Mouse (Mus musculus) liver, embryonic 12.5 days (tissue): ENCODE data around the gene Arid3a. TPM values are rescaled to one million over a fixed set of nuclear protein-coding genes. Genes with fewer than 3 reads are reported as not detected.
"Not testable (repeated sequence)": the region's sequence is repeated elsewhere in the genome, so short reads cannot be mapped to it uniquely, and the experiment has no call there.

Experiments used
- ATAC-seq: fragments of 200-750 bp; cut with Nextera tagmentation; 2 replicates; pipeline ENCODE4 v1.8.0; 2017; ENCODE audit warnings: moderate number of reproducible peaks, mild to moderate bottlenecking, moderate library complexity
- H3K27ac ChIP-seq: fragments of 300-500 bp; sonication (generic); 2 replicates; pipeline ENCODE4 v1.5.1; 2016; ENCODE audit warnings: mild to moderate bottlenecking
- H3K27me3 ChIP-seq: fragments of 300-500 bp; sonication (generic); replicated peaks from 2 replicates; pipeline ENCODE4 v1.6.1; 2016; ENCODE audit warnings: mild to moderate bottlenecking, moderate library complexity
- H3K36me3 ChIP-seq: fragments of 300-500 bp; sonication (generic); 2 replicates; pipeline ENCODE4 v1.6.1; 2016; ENCODE audit warnings: mild to moderate bottlenecking, moderate library complexity
- H3K4me1 ChIP-seq: fragments of 300-500 bp; sonication (generic); 2 replicates; pipeline ENCODE4 v1.6.1; 2016
- H3K4me2 ChIP-seq: fragments of 300-500 bp; sonication (generic); 2 replicates; pipeline ENCODE4 v1.6.1; 2016; ENCODE audit warnings: mild to moderate bottlenecking, moderate library complexity
- H3K4me3 ChIP-seq: fragments of 300-500 bp; sonication (generic); 2 replicates; pipeline ENCODE4 v1.5.1; 2016; ENCODE audit warnings: mild to moderate bottlenecking, moderate library complexity
- H3K9ac ChIP-seq: fragments of 300-500 bp; sonication (generic); 2 replicates; pipeline ENCODE4 v1.6.1; 2016; ENCODE audit warnings: mild to moderate bottlenecking, moderate library complexity
- H3K9me3 ChIP-seq: fragments of 300-500 bp; sonication (generic); replicated peaks from 2 replicates; pipeline ENCODE4 v1.6.1; 2016; ENCODE audit warnings: mild to moderate bottlenecking, moderate library complexity
- WGBS: fragments of 180-500 bp; shearing (Covaris S2); methylation state at CpG from one replicate; pipeline ENCODE4 v1.1.7; 2016; ENCODE audit not compliant: insufficient replicate concordance; 5-methylcytosine and 5-hydroxymethylcytosine counted together
- polyA plus RNA-seq: library from polyadenylated mRNA; unstranded; fragments of >200 nt; fragmentation: Nextera tagmentation; extraction: Ambion mirVana; gene quantifications from 2 replicates; pipeline ENCODE4 v1.2.1, GENCODE M21; 2016

Arid3a gene
- polyA plus RNA-seq, 1 experiment from 2014 or later = 6.4 TPM

DNA sequence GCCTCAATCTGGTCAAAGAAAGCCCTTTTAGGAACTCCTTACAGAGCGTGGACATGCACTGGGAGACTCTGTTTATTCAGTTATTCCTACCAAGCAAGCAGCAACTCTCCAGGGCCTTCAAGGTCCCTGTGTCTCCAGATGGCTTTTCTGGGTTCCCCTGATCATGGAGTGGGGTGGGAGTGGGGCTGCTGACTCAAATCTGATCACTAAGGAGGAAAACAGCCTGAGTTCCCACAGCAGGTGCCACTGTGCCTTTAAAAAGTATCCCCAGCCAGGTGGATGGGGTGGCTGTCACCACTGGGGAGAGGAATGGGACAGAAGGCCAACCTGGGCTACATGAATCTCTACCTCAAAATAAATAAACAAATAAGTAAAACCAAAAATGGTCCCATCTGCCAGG lies 16.1 kb downstream of the Arid3a start:
- H3K9ac ChIP-seq = 0 out of 2 replicates have a peak overlapping the region, but pooled peaks have one; percentile 47
- no peak overlapping the region for H3K4me3 ChIP-seq
- peak overlapping the region; percentile 91; the same call in 1 of the 2 replicates for H3K27ac ChIP-seq
- peak overlapping the region; percentile 35; the same call in 1 of the 2 replicates for H3K4me2 ChIP-seq
- peaks cover 89% of the 10 kb centered on the region for H3K4me1 ChIP-seq
- no peak for ATAC-seq
- H3K27me3 ChIP-seq = no peaks in the 10 kb centered on the region
- 67% methylated on average over 1 of the region's 1 CpGs for WGBS
- no peaks in the 10 kb centered on the region for H3K9me3 ChIP-seq
- H3K36me3 ChIP-seq = peaks cover 40% of the 10 kb centered on the region

DNA sequence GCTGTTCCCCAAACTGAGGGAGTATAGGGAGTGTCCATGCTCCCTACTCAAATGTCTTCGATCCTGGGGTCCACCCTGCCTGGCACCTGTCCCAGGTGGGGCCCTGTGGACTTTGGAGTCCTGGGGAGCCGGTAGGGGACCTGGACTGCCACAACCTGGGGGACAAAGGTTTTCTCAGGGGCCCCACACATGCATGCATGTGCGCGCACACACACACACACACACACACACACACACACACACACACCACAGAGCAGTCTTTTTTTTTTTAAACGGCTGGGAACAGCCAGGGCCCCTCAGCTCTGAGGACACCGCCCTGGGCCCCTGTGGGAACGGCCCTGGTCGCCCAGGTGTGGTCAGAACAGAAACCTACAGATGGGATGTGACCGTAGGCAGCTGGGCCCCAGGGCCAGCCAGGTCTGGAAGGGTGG lies 16.6 kb downstream of the Arid3a start:
- 48% methylated on average over 9 of the region's 9 CpGs for WGBS
- peaks cover 88% of the 10 kb centered on the region for H3K4me1 ChIP-seq
- H3K4me3 ChIP-seq = no peak overlapping the region
- peak overlapping the region; percentile 47; the same call in 1 of the 2 replicates for H3K9ac ChIP-seq
- no peak for ATAC-seq
- peak overlapping the region; percentile 91 for H3K27ac ChIP-seq
- H3K4me2 ChIP-seq = peak overlapping the region; percentile 35
- no peaks in the 10 kb centered on the region for H3K9me3 ChIP-seq
- no peaks in the 10 kb centered on the region for H3K27me3 ChIP-seq
- peaks cover 39% of the 10 kb centered on the region for H3K36me3 ChIP-seq

DNA sequence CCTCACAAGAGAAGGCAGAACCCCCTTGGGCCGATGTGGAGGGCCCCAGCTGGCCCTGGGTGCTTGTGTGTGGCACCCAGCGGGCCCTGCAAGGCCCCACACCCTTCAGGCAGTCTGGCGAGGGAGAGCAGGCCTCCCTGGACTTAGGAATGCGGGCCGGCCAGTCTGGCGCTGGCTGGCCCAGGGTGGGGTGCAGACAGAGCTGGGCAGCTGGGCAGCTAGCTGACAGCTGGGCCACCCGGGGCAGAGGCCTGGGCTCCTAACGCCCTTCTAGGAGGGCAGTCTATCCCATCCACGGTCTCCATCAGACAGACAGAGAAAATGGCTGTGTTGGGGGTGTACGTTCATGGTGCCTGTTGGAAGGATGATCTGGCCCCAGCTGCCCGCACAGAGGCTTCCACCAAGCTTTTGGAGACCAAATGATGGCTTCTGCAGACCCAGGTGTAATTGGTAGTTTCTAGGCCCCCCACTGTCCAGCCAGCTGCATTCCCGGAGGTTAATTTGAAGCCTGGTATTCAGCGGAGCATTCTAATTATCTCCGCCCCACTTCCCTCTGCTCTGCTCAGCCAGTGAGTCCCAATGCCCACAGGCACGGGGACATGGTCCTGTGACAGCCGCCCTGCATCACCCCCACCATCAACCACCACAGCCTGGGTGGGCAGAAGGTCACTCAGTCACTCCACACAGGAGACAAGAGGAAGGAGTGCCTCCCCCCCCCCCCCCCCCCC lies 18.8 kb downstream of the Arid3a start:
- H3K36me3 ChIP-seq = peaks cover 54% of the 10 kb centered on the region
- peak; percentile 9; the same call in 1 of the 2 replicates for ATAC-seq
- peak overlapping the region; percentile 13; the same call in 1 of the 2 replicates for H3K4me3 ChIP-seq
- peaks cover 82% of the 10 kb centered on the region for H3K4me1 ChIP-seq
- H3K9me3 ChIP-seq = no peaks in the 10 kb centered on the region
- no peaks in the 10 kb centered on the region for H3K27me3 ChIP-seq
- WGBS = 47% methylated on average over 16 of the region's 16 CpGs
- peak overlapping the region; percentile 62 for H3K9ac ChIP-seq
- H3K27ac ChIP-seq = peak overlapping the region; percentile 91
- peak overlapping the region; percentile 67 for H3K4me2 ChIP-seq

DNA sequence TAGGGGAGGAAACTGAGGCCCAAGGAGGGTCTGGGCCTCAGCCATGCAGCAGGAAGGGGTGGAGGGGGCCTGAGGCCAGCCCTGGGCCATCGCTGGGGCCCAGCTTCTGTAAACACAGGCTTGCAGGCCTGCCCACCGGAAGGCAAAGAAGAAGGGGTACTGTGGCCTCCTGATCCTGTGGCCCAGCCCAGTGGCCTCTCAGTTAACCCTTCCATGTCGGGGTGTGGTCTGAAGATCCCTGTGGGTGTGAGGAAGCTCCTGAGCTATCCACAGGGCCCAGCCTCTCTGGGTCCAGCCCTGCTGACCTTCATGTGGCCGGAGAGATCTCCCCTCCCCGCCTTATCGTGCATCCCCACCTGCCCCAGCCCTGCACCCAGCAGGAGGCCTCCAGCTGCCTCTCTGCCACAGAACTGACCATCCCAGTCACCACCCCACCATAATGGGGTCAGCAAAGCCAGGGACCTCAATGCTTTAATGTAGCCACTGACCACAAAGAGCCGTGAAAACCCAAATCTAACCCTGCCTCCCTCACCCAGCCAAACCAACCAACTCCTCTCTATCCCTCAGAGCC lies 20.0 kb downstream of the Arid3a start:
- peak overlapping the region; percentile 62 for H3K9ac ChIP-seq
- H3K4me1 ChIP-seq = peaks cover 72% of the 10 kb centered on the region

DNA sequence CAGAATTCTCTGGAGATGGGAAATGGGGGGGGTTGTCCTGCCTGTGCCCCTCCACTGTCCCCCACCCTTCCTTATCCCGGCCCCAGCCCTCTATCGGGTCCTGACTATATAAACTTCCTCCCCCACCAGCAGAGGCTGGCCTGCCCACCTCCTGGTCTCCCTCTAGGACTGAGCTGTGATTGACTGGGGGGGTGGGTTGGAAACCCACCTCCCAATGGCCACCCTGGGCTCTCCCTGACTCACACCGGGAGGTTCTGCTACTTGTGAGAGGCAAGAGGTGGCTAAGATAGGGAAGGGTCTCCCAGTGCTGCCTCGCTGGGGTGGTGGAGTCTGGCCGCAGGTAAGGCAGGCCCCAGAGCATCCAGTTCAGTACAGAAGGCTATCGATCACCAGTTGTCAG lies 20.7 kb downstream of the Arid3a start:
- Histone ChIP-seq H3K4me2 (peak overlapping the region; percentile 67), H3K9ac (no peak overlapping the region), H3K27me3 (no peaks in the 10 kb centered on the region), H3K4me1 (peaks cover 67% of the 10 kb centered on the region), H3K36me3 (peaks cover 50% of the 10 kb centered on the region), H3K9me3 (no peaks in the 10 kb centered on the region), H3K4me3 (no peak overlapping the region), H3K27ac (peak overlapping the region; percentile 91)
- no peak for ATAC-seq
- WGBS = 58% methylated on average over 6 of the region's 6 CpGs

More for the DNA sequence above, 20.0 kb downstream of the Arid3a start:
- peak overlapping the region; percentile 91 for H3K27ac ChIP-seq
- 6% methylated on average over 7 of the region's 7 CpGs for WGBS
- no peaks in the 10 kb centered on the region for H3K27me3 ChIP-seq
- ATAC-seq = peak; percentile 78
- peaks cover 54% of the 10 kb centered on the region for H3K36me3 ChIP-seq
- no peaks in the 10 kb centered on the region for H3K9me3 ChIP-seq
- H3K4me2 ChIP-seq = peak overlapping the region; percentile 67
- H3K4me3 ChIP-seq = peak overlapping the region; percentile 30

DNA sequence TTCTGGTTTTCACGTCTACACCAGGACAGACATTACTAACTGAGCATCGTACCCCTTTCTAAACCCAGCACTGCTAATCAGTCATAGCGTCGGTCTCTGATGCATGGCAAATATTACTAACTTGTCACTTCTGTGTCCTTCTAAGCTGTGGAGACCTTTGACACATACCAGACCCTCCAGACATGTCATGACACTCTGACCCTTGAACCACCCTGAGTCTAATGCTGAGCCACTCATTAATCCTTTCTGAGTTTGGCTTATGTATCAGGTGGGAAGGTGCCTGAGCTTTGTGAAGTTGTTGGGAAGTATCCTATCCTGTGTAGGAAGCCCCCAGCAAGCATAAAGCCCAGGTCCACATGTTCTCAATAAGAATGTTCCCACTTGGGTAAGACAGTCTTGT lies 23.0 kb downstream of the Arid3a start:
- Histone ChIP-seq H3K27me3 (no peaks in the 10 kb centered on the region), H3K4me2 (no peak overlapping the region), H3K4me3 (no peak overlapping the region), H3K9me3 (no peaks in the 10 kb centered on the region), H3K9ac (no peak overlapping the region), H3K27ac (0 out of 2 replicates have a peak overlapping the region, but pooled peaks have one; percentile 11), H3K4me1 (peaks cover 48% of the 10 kb centered on the region), H3K36me3 (peaks cover 52% of the 10 kb centered on the region)
- ATAC-seq = no peak
- 78% methylated on average over 4 of the region's 4 CpGs for WGBS

DNA sequence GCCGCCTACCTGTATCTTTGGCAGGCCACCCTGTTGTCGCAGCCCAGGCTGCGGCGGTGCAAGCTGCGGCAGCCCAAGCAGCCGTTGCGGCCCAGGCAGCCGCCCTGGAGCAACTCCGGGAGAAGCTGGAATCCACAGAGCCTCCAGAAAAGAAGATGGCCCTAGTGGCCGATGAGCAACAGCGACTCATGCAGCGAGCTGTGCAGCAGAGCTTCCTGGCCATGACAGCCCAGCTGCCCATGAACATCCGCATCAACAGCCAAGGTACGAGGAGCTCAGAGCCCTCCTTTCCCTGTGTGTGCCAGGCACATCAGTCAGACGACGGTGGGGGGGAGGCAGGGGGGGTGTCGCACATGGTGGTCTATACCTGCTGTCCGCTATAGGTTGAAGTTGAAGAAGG lies 23.8 kb downstream of the Arid3a start:
- Histone ChIP-seq H3K4me3 (no peak overlapping the region), H3K9me3 (no peaks in the 10 kb centered on the region), H3K36me3 (peaks cover 52% of the 10 kb centered on the region), H3K4me1 (peaks cover 40% of the 10 kb centered on the region), H3K4me2 (no peak overlapping the region), H3K27ac (no peak overlapping the region), H3K27me3 (no peaks in the 10 kb centered on the region), H3K9ac (no peak overlapping the region)
- ATAC-seq = no peak
- 90% methylated on average over 18 of the region's 18 CpGs for WGBS

DNA sequence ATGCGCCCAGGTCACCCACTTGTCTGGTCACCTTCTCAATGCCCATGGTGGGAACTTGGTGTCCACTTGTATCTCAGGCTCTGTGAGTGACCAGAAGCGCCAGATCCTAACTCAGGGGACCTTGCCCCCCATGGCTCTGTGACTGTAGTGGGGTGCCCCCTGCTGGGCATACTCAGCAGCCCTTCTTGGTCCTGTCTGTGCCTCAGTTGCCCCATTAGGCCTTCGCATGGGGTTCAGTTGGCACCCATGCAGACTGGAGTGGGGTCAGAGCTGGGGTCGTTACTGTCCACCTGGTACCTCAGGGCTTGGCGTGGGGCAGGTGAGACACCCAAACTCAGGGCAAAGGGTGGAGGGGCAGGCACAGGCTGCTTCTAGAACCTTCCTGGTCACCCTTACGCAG lies 27.1 kb downstream of the Arid3a start:
- Histone ChIP-seq H3K4me3 (no peak overlapping the region), H3K4me1 (peaks cover 26% of the 10 kb centered on the region), H3K27ac (no peak overlapping the region), H3K9ac (no peak overlapping the region), H3K4me2 (no peak overlapping the region), H3K36me3 (peaks cover 40% of the 10 kb centered on the region), H3K27me3 (no peaks in the 10 kb centered on the region), H3K9me3 (no peaks in the 10 kb centered on the region)
- ATAC-seq = no peak
- 72% methylated on average over 6 of the region's 6 CpGs for WGBS

DNA sequence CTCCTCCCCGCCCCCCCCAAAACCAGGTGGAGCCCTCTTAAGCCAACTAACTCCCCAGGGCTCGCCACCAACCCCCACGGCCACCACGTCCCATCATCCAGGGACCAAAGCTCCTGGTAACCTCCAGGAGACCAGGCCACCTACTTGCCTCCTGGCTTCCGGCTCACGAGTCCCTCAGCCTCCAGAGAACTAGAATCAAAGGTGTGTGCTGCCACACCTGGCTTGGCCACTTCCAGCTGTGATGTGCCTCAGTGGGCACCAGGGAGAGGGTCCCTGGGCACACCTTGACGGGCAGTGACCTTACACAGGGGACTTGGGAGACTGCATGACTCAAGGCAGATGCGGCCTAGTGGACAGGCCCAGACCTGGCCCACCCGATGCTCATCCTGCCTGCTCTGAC lies 28.8 kb downstream of the Arid3a start:
- 79% methylated on average over 9 of the region's 9 CpGs for WGBS
- Histone ChIP-seq H3K9ac (no peak overlapping the region), H3K36me3 (peaks cover 22% of the 10 kb centered on the region), H3K4me1 (peaks cover 26% of the 10 kb centered on the region), H3K27ac (no peak overlapping the region), H3K4me3 (no peak overlapping the region), H3K27me3 (no peaks in the 10 kb centered on the region), H3K4me2 (no peak overlapping the region), H3K9me3 (no peaks in the 10 kb centered on the region)
- ATAC-seq = no peak

DNA sequence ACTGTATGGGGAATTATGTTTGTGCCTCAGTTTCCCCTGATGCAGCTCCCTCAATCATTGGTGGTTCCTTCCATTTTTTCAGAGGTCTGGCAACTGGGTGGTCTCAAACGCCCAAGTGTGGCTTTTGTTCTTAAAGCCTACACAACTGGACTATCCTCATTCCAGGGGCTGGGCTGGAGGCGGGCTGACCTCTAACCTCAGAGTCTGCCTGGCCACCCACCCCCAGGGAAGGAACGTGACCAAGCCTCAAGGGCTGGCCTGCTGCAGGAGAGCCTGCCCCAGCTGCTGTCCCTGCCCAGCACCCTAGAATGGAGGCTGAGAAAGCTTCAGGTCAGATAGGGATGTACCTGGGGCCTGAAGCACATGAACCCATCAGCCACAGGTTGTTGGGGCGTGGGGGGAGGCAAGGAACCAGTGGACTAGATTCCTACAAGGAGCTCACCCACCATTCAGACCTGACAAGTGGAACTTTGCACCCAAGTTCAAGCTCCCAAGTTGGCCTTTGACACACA lies 29.9 kb downstream of the Arid3a start:
- WGBS = 33% methylated on average over 4 of the region's 4 CpGs
- ATAC-seq = no peak
- Histone ChIP-seq H3K4me2 (no peak overlapping the region), H3K36me3 (peaks cover 19% of the 10 kb centered on the region), H3K27ac (no peak overlapping the region), H3K4me1 (peaks cover 37% of the 10 kb centered on the region), H3K4me3 (no peak overlapping the region), H3K27me3 (no peaks in the 10 kb centered on the region), H3K9ac (peak overlapping the region; percentile 1; the same call in 1 of the 2 replicates), H3K9me3 (no peaks in the 10 kb centered on the region)

DNA sequence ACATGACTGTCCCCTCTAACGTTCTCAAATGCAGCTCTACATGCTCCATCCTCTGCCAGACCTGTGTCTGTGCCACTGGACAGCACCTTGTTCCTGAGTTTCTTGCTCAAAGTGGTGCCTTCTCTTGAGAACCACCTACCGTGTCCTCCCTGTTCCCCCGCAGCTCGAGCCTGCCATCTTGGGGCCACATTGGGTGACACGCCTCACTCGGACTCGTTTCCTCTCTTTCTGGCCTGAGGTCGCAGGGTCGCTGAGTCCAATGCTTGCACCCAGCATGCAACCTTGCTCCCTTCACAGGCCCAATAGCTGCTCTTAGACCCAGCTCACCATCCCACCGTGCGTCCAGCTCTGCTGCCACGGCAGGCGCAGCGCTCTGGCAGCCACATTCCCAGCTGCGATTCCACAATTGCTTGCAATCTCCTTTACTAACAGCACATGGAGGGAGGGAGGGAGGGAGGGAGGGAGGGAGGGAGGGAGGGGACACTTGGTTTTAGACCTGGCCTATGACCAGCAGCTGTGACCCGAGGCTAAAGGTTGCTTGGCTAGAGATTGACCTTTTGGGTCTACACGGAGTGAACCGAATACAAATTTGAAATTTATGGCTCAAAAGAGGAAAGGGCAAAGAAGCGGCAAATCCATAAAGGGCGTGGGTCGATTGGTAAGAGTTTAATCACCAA lies 31.4 kb downstream of the Arid3a start:
- no peak overlapping the region for H3K9ac ChIP-seq
- no peak for ATAC-seq
- H3K27me3 ChIP-seq = no peaks in the 10 kb centered on the region
- H3K4me1 ChIP-seq = peaks cover 38% of the 10 kb centered on the region
- H3K4me3 ChIP-seq = no peak overlapping the region
- H3K9me3 ChIP-seq = no peaks in the 10 kb centered on the region
- H3K36me3 ChIP-seq = peaks cover 24% of the 10 kb centered on the region
- WGBS = 19% methylated on average over 21 of the region's 21 CpGs
- peak overlapping the region; percentile 48 for H3K4me2 ChIP-seq
- H3K27ac ChIP-seq = no peak overlapping the region

DNA sequence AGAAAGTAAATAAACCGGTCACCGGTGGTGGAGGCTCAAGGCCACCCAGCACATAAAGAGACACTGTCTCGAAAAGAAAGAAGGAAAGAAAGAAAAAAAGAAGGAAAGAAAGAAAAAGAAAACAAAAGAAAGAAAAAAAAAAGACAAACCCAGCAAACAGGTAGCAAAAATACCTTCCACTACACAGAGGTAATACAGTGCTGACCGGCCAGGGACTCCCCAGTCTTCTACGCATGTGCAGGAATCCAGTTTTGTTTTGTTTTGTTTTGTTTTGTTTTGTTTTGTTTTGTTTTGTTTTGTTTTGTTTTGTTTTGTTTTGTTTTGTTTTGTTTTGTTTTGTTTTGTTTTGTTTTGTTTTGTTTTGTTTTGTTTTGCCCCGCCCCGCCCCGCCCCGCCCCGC lies 32.6 kb downstream of the Arid3a start:
- not testable (repeated sequence) for H3K9ac ChIP-seq, H3K27me3 ChIP-seq, H3K9me3 ChIP-seq, H3K27ac ChIP-seq, ATAC-seq
- Histone ChIP-seq H3K4me3 (peak overlapping the region; percentile 90; the same call in 1 of the 2 replicates), H3K36me3 (peaks cover 33% of the 10 kb centered on the region), H3K4me2 (peak overlapping the region; percentile 91), H3K4me1 (peaks cover 34% of the 10 kb centered on the region)
- 31% methylated on average over 10 of the region's 10 CpGs for WGBS
